Mouse (Mus musculus) left cerebral cortex, adult 18-20 months (tissue): ENCODE results near the gene Cln6. TPM values are rescaled to one million over a fixed set of nuclear protein-coding genes. Genes with fewer than 3 reads are reported as not detected.

Experiments used
- DNase-seq, 2 experiments: peaks; one replicate each; pipeline ENCODE4 v3.0.0; 2021 to 2022; ENCODE audit warnings: low spot score in 2 of 2, mixed read lengths in 1 of 2
- total RNA-seq, 2 experiments: library from RNA; stranded (reverse); gene quantifications; 2 replicates each; pipeline ENCODE4 v1.2.3; 2021

The Cln6 gene
- total RNA-seq, 2 experiments from 2014 or later = 10.8 to 14.6 TPM

DNA sequence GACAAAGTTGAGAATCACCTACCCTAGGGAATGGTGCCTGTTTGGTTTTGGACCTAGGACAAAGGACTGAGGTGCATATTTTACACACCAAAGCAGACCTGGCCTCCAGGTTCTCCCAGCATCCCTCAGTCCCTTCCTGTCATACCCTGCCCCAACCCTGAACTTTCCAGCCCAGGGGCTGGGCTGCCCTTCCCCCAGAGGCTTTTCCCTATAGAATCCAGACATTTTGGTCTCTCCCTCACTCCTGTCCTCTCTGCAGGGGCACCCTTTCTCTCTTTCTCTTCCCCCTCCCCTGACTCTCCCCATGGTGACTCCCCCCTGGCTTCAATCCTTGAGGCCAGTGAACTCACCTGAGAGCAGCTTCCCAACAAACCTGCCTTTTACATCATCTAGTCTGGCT, 32.1 kb downstream of the Cln6 start:
- no peak for DNase-seq

DNA sequence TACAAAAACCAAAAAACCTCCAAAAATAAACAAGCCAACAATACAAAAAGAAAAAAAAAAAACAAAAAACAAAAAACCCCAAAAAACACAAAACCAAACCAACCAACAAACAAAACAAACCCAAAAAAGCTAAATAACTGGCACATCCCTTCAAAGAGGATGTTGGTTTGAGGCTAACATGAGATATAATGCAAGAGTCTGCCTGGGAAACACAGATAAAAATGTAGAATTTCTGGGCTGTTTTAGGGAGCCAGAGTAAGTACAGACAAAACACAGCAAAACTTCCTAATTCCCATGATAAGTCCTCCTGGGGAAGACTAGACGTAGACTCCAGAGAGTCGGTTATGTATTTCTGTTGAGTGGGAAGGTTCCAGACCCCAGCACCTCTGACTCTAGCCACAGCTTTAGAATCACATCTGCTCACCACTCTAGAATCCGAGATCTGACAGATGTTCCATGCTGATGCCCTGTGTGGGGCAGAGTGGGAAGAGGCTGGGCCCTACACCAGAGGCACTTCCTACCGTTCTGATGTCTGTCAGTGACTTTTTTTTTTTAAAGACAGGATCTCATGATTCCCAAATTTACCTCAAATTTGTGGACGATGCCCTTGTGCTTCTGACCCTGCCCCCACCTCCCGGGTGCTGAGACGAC, 38.5 kb downstream of the Cln6 start:
- DNase-seq = no peak

DNA sequence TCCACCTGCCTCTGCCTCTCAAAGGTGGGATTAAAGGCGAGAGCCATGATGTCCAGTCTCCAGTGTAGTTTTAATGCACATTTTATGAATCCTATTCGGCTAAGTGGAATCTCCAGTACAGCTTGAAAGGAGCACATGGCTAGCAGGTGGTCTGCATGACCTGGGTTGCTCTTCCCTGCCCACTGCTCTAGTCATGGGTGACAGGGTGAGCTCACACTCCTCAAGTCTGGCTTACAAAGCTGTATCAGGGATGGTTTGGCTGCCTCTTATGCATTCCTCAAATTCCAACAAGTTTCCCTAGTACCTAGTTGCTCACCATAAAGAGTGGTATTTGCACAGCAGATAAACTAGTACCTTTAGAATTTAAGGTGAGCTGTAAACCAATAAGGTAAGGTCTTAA, 39.2 kb downstream of the Cln6 start:
- DNase-seq = no peak

DNA sequence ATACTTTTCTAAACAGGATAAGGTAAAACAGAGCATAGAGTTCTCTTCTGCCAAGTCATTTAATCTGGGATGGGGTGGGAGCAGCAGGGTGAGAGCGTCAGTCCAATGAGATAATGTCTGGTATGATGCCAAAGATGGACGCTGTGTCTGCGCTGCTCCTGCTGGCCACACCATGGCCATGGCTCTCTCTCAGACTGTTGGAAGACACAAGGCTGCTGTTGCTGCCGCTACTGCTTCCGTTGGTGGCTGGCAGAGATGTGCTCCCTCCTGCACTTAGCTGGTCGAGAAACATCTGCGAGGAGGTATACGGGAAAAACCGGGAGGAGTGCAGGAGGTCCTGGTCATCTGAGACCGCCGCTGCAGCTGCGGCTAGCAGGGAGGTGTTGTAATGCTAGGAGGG, 43.3 kb downstream of the Cln6 start:
- DNase-seq = no peak

DNA sequence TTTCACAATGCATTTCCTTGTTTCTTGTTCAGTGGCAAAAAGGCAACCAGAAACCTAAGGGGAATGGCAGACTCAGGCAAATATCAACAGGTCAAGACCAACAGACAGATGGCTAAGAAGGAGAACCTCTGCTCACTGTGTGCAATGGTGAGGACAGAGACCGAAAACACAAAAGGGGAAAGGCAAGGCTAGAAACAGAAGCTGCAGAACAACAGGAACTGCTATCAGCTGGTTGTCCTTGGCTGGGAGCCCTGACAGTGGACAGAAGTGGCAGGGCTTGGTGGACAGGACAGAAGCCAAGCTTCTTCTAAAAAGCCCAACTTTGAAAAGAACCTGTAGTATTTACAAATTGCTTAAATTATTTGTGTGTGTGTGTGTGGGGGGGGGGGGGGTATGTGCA, 55.9 kb downstream of the Cln6 start:
- no peak for DNase-seq

Other genes with a start within 250 kb of the Cln6 start
- gene Itga11, start 161.0 kb upstream of the Cln6 start, total RNA-seq = 1 to 10 TPM; 2.7 to 4.1 TPM
- 100 to 1,000 TPM; 109 to 114 TPM for gene Fem1b, start 26.9 kb upstream of the Cln6 start, total RNA-seq
- gene Calml4, start 19.3 kb downstream of the Cln6 start, total RNA-seq = not detected
- 10 to 100 TPM; 69.4 to 75.4 TPM for gene Pias1, start 149.1 kb downstream of the Cln6 start, total RNA-seq